Mouse (Mus musculus) CH12.LX (cell line): ENCODE data around the gene Atrnl1. TPM values are rescaled to one million over a fixed set of nuclear protein-coding genes. Genes with fewer than 3 reads are reported as not detected.

ENCODE experiments used
- DNase-seq: peaks from one replicate; pipeline ENCODE4 v3.0.0-alpha.2; 2013; ENCODE audit errors: extremely low read depth
- H3K27ac ChIP-seq: 2 replicates; pipeline ENCODE4 v1.5.1; 2012; ENCODE audit warnings: low read depth, mild to moderate bottlenecking, control low read depth, moderate library complexity; ENCODE audit not compliant: insufficient read depth
- H3K27me3 ChIP-seq: replicated peaks from 2 replicates; pipeline ENCODE3; 2012; ENCODE audit warnings: inconsistent platforms
- H3K36me3 ChIP-seq, 2 experiments: replicated peaks in 1 of 2; 2 replicates each; pipeline versions ENCODE3 to v1.6.1; 2012; ENCODE audit warnings: inconsistent platforms in 1 of 2, low read length in 1 of 2, mild to moderate bottlenecking in 1 of 2, mixed read lengths in 1 of 2, moderate library complexity in 1 of 2; ENCODE audit not compliant: control insufficient read depth in 1 of 2, insufficient read depth in 1 of 2
- H3K4me1 ChIP-seq, 2 experiments: 2 replicates each; pipeline ENCODE4 v1.6.1; 2012; ENCODE audit warnings: inconsistent platforms in 1 of 2, moderate library complexity in 1 of 2; ENCODE audit not compliant: insufficient read depth in 2 of 2, control insufficient read depth in 1 of 2
- H3K4me2 ChIP-seq: 2 replicates; pipeline ENCODE4 v1.6.1; 2012; ENCODE audit warnings: low read depth, mild to moderate bottlenecking, control low read depth; ENCODE audit not compliant: poor library complexity, insufficient read depth, severe bottlenecking
- H3K4me3 ChIP-seq, 3 experiments: fragments of 150-350 bp in 1 of 3; sonication (generic) in 1 of 3; replicated peaks in 1 of 3; 2 replicates each; pipeline versions ENCODE3 to v1.5.1; 2011 to 2012; ENCODE audit warnings: low read depth in 2 of 3, low read length in 2 of 3, mild to moderate bottlenecking in 2 of 3, moderate library complexity in 2 of 3, control low read depth in 1 of 3, improper control_type of control experiment in 1 of 3, inconsistent platforms in 1 of 3, mixed read lengths in 1 of 3; ENCODE audit not compliant: poor library complexity in 1 of 3
- H3K79me2 ChIP-seq: replicated peaks from 2 replicates; pipeline ENCODE4 v1.6.1; 2012; ENCODE audit warnings: mild to moderate bottlenecking, moderate library complexity; ENCODE audit not compliant: control insufficient read depth, poor library complexity, insufficient read depth, severe bottlenecking; ENCODE audit errors: extremely low read depth
- H3K9ac ChIP-seq: 2 replicates; pipeline ENCODE4 v1.6.1; 2012; ENCODE audit warnings: low read depth, mild to moderate bottlenecking, control low read depth, moderate library complexity; ENCODE audit not compliant: insufficient read depth
- H3K9me3 ChIP-seq: replicated peaks from 2 replicates; pipeline ENCODE3; 2012; ENCODE audit warnings: low read length, inconsistent platforms, mixed read lengths
- CHD1 ChIP-seq: IDR thresholded peaks from 2 replicates; pipeline ENCODE4 v1.6.1; 2012; ENCODE audit warnings: low read depth, low read length, improper control_type of control experiment, inconsistent platforms
- ETS1 ChIP-seq: conservative IDR thresholded peaks from 2 replicates; pipeline ENCODE4 v1.6.1; 2012; ENCODE audit warnings: low read depth, mild to moderate bottlenecking, inconsistent platforms, low read length, improper control_type of control experiment, moderate library complexity
- GABPA ChIP-seq: IDR thresholded peaks from 2 replicates; pipeline ENCODE4 v1.6.1; 2012; ENCODE audit warnings: low read depth, low read length, improper control_type of control experiment, inconsistent platforms; ENCODE audit not compliant: insufficient replicate concordance
- JUN ChIP-seq: IDR thresholded peaks from 2 replicates; pipeline ENCODE4 v1.6.1; 2011; ENCODE audit warnings: low read depth, mild to moderate bottlenecking, low read length, improper control_type of control experiment, moderate library complexity; ENCODE audit not compliant: insufficient read depth
- JUND ChIP-seq: conservative IDR thresholded peaks from 2 replicates; pipeline ENCODE4 v1.6.1; 2011; ENCODE audit warnings: low read depth, low read length, improper control_type of control experiment
- KAT2A ChIP-seq: IDR thresholded peaks from 2 replicates; pipeline ENCODE4 v1.6.1; 2012; ENCODE audit warnings: low read length, improper control_type of control experiment, inconsistent platforms; ENCODE audit not compliant: insufficient replicate concordance
- MAFK ChIP-seq: IDR thresholded peaks from 2 replicates; pipeline ENCODE4 v1.6.1; 2011; ENCODE audit warnings: low read length, improper control_type of control experiment; ENCODE audit not compliant: insufficient replicate concordance
- MAX ChIP-seq: IDR thresholded peaks from 2 replicates; pipeline ENCODE4 v1.6.1; 2011; ENCODE audit warnings: low read length, improper control_type of control experiment
- MAZ ChIP-seq: IDR thresholded peaks from 2 replicates; pipeline ENCODE4 v1.6.1; 2012; ENCODE audit warnings: low read depth, mild to moderate bottlenecking, inconsistent platforms, low read length, improper control_type of control experiment, moderate library complexity
- MEF2A ChIP-seq: IDR thresholded peaks from 2 replicates; pipeline ENCODE4 v1.6.1; 2014; ENCODE audit warnings: low read depth, mild to moderate bottlenecking, inconsistent platforms, low read length, improper control_type of control experiment, borderline replicate concordance
- MXI1 ChIP-seq: IDR thresholded peaks from 2 replicates; pipeline ENCODE4 v1.6.1; 2011; ENCODE audit warnings: mild to moderate bottlenecking, low read depth, low read length, improper control_type of control experiment
- MYC ChIP-seq: IDR thresholded peaks from 2 replicates; pipeline ENCODE4 v1.6.1; 2011; ENCODE audit warnings: low read depth, mild to moderate bottlenecking, improper control_type of control experiment, low read length
- POLR2A ChIP-seq: IDR thresholded peaks from 2 replicates; pipeline ENCODE4 v1.6.1; 2011; ENCODE audit warnings: low read depth, mild to moderate bottlenecking, improper control_type of control experiment, low read length
- RCOR1 ChIP-seq: conservative IDR thresholded peaks from 2 replicates; pipeline ENCODE4 v1.6.1; 2012; ENCODE audit warnings: low read depth, mild to moderate bottlenecking, inconsistent platforms, low read length, improper control_type of control experiment
- SIN3A ChIP-seq: IDR thresholded peaks from 2 replicates; pipeline ENCODE4 v1.6.1; 2012; ENCODE audit warnings: low read length, improper control_type of control experiment, inconsistent platforms
- TBP ChIP-seq: conservative IDR thresholded peaks from 2 replicates; pipeline ENCODE4 v1.6.1; 2011; ENCODE audit warnings: low read depth, low read length, improper control_type of control experiment
- TCF12 ChIP-seq: IDR thresholded peaks from 2 replicates; pipeline ENCODE4 v1.6.1; 2014; ENCODE audit warnings: low read depth, mild to moderate bottlenecking, inconsistent platforms, low read length, improper control_type of control experiment
- USF2 ChIP-seq: conservative IDR thresholded peaks from 2 replicates; pipeline ENCODE4 v1.6.1; 2011; ENCODE audit warnings: low read depth, low read length, improper control_type of control experiment
- ZKSCAN1 ChIP-seq: IDR thresholded peaks from 2 replicates; pipeline ENCODE4 v1.6.1; 2012; ENCODE audit warnings: low read depth, inconsistent platforms, low read length, improper control_type of control experiment, borderline replicate concordance
- ZMIZ1 ChIP-seq: IDR thresholded peaks from 2 replicates; pipeline ENCODE4 v1.6.1; 2012; ENCODE audit warnings: low read depth, mild to moderate bottlenecking, inconsistent platforms, low read length, improper control_type of control experiment
- ZNF384 ChIP-seq: IDR thresholded peaks from 2 replicates; pipeline ENCODE4 v1.6.1; 2012; ENCODE audit warnings: low read depth, low read length, improper control_type of control experiment, inconsistent platforms
- dilution Hi-C: fragments of 300-500 bp; cut with MboI; formaldehyde crosslinking; loops from 2 replicates; pipeline ENCODE4 v1.14.3; 2020; ENCODE audit warnings: low sequenced_read_pairs; ENCODE audit not compliant: extremely low pct_unique_long_range_greater_than_20kb, extremely low pct_ligation_motif_present
- in situ Hi-C: fragments of 300-500 bp; cut with MboI; formaldehyde crosslinking; loops from 3 replicates; pipeline ENCODE4 v1.14.3; 2019; ENCODE audit warnings: low sequenced_read_pairs, low pct_ligation_motif_present, low pct_unique_long_range_greater_than_20kb, mixed read lengths
- polyA plus RNA-seq: library from polyadenylated mRNA; unstranded; fragments of >175 nt; gene quantifications from 2 replicates; pipeline ENCODE4 v1.2.1, GENCODE M21; 2012; ENCODE audit warnings: low read depth; ENCODE audit not compliant: insufficient read length
- total RNA-seq, 2 experiments: library from RNA; depleted of rRNA; stranded (reverse); fragments of 300-350 nt in 1 of 2; fragments of >200 nt in 1 of 2; gene quantifications; 2 replicates each; pipeline ENCODE4 v1.2.3; 2012 to 2014

Gene Atrnl1
- total and polyA plus RNA-seq, 3 experiments: 1.9 TPM

DNA sequence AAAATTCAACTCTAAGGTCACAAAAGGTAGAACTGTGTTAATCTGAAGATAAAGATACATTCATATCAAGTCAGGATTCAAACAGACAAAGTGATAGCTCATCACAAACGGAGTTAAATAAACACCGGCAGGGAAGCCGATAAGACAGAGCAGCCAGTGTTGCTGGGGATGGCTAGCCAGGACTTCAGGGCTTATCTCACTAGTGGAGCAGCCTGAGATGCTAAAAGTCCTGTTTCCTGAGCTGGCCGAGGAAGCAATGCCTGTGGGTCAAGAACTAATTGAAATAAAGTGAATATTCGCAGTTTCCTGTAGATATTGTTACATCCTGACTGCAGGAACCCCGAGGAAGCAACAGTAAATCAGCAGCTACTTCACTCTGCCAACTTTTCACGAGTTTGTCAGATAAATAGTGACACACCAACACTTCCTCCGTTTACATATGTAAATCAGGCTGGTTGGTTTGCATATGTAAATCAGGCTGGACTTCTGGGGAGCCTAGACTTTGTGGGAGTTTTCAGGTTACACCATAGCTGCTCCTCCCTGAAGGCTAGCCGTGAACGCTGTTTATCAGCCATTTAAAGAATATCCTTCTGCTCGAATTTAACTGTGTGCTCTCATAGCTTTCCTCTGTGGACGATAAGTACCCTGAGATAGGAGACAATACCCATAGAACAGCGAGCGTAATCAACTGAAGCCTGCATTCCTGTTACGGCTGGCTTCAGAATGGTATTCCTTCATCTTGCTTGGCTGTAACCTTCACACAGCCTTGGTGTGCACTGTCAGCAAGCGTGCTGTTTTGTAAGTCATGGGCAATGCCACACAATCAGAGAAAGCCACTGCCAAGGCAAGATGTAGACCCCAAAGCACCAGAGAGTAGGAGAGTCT lies 453.5 kb downstream of the Atrnl1 start:
- H3K27me3 ChIP-seq: no peaks in the 10 kb centered on the region
- dilution Hi-C loops (no loop called here), in situ Hi-C loops (loop anchor here (25.0 kb wide), 1 partner anchor 398 kb away; the partner anchor contains the start of gene Gfra1)
- no peak for DNase-seq
- TF ChIP-seq USF2: no peak
- TF ChIP-seq POLR2A: no peak
- TF ChIP-seq ETS1: no peak
- no peak for TF ChIP-seq CHD1
- TF ChIP-seq MAZ: no peak
- TF ChIP-seq ZNF384: no peak
- no peak for TF ChIP-seq RCOR1
- no peak for TF ChIP-seq TBP
- TF ChIP-seq SIN3A: no peak
- no peak for TF ChIP-seq MYC
- TF ChIP-seq MAFK: no peak
- no peak for TF ChIP-seq GABPA
- TF ChIP-seq JUN: no peak
- no peak for TF ChIP-seq KAT2A
- TF ChIP-seq JUND: no peak
- TF ChIP-seq MXI1: no peak
- no peak for TF ChIP-seq ZMIZ1
- TF ChIP-seq ZKSCAN1: no peak
- TF ChIP-seq TCF12: no peak
- TF ChIP-seq MAX: no peak
- H3K9me3 ChIP-seq: no peaks in the 10 kb centered on the region
- H3K9ac ChIP-seq: no peak overlapping the region
- H3K79me2 ChIP-seq: no peaks in the 10 kb centered on the region
- no peak overlapping the region for H3K27ac ChIP-seq
- no peaks in the 10 kb centered on the region for H3K4me1 ChIP-seq
- no peak overlapping the region for H3K4me3 ChIP-seq
- H3K36me3 ChIP-seq: no peaks in the 10 kb centered on the region
- no peak overlapping the region for H3K4me2 ChIP-seq

DNA sequence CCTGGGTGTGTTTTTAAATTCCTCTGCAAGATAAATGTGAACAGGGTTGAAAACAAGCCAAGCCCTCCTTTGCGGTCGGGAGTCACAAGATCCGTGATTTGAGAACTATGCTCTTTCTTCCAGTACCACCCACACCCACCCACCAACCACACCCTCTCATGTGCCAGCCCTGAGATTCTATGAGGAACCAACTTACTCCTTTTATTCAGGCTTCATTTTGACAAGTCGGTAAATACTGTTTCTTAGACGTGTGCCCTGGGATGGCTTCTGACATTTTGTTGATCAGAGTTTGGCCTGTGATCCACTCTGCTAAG lies 454.1 kb downstream of the Atrnl1 start:
- H3K4me3 ChIP-seq: no peak overlapping the region
- no peak overlapping the region for H3K9ac ChIP-seq
- no peaks in the 10 kb centered on the region for H3K27me3 ChIP-seq
- H3K4me2 ChIP-seq: no peak overlapping the region
- dilution Hi-C loops (no loop called here), in situ Hi-C loops (loop anchor here (25.0 kb wide), 1 partner anchor 397 kb away; the partner anchor contains the start of gene Gfra1)
- no peaks in the 10 kb centered on the region for H3K79me2 ChIP-seq
- DNase-seq: no peak
- H3K9me3 ChIP-seq: no peaks in the 10 kb centered on the region
- H3K4me1 ChIP-seq: no peaks in the 10 kb centered on the region
- H3K36me3 ChIP-seq: no peaks in the 10 kb centered on the region
- H3K27ac ChIP-seq: no peak overlapping the region
- TF ChIP-seq MAX (no peak), ZMIZ1 (no peak), JUN (no peak), USF2 (no peak), MEF2A (no peak)
